Mouse (Mus musculus) small intestine, adult 2 months (tissue): ENCODE measurements around the gene Znrf3.

Experiments used
- CTCF ChIP-seq: fragments of 200-500 bp; IDR thresholded peaks from 2 replicates; pipeline ENCODE4 v1.5.1; 2012; ENCODE audit warnings: low read depth, mild to moderate bottlenecking, control low read depth, inconsistent platforms, low read length, moderate library complexity, mixed read lengths; ENCODE audit not compliant: insufficient replicate concordance, insufficient read length; ENCODE audit errors: extremely low read depth
- POLR2A ChIP-seq: fragments of 200-500 bp; IDR thresholded peaks from 2 replicates; pipeline ENCODE4 v1.6.1; 2012; ENCODE audit warnings: low read depth, mild to moderate bottlenecking, control low read depth, inconsistent platforms, low read length, moderate library complexity

- TF ChIP-seq CTCF (no peak), POLR2A (no peak)
Observed at GRCm38 (mm10) chr11:5280932-5281331, 163.7 kb downstream of the Znrf3 start.
